23 mouse cellular contexts compared by ENCODE assay signal in the genomic region with DNA sequence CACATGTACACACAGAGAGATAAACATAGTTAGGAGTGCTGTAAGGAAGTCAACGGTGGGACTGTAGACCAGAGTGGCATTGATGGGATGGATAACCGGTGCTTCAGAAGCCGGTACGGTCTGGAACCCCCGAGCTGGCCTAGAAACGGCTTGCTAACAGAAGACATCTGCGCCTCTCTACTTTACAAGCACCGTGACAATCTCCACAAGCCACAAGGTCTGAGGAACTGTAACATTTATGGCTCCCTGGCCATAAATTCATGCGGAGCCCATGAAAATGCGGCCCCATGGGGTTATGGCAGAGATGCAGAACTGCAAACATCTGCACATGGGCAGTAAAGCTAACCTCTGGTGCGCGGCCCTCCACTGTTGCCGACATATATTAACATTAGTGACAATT.
DNase-seq lines count a peak whose midpoint lies in the region; ATAC-seq and TF ChIP-seq lines count a peak whose summit lies in the region.
"Had no signal": no experiment of that assay in that cellular context is flagged by ENCODE, and none has a peak within 500 bp of the region (broad histone marks: within the 10 kb centered on the region; RNA-seq: fewer than 3 reads in every experiment).

No protein-coding gene starts in this region.

- no peak for ATAC-seq in intestine, embryonic 14.5 days (replicated peaks; ENCODE audit: low FRiP score, low TSS enrichment, low read depth)
- ATAC-seq in intestine, embryonic 16.5 days = no peak
- no peak for ATAC-seq in neural tube, embryonic 15.5 days (ENCODE audit: low FRiP score)
- peak; percentile 60; the same call in 1 of the 2 replicates for ATAC-seq in limb, embryonic 14.5 days (ENCODE audit: low FRiP score, low read depth)
- ATAC-seq in liver, embryonic 12.5 days = no peak
- ATAC-seq: forebrain, postnatal 0 days had no signal

- H3K4me3 ChIP-seq in intestine, embryonic 14.5 days (ENCODE audit: low read depth, low read length) = no peak overlapping the region
- no peak overlapping the region for H3K4me3 ChIP-seq in intestine, embryonic 16.5 days (ENCODE audit: low read length)
- H3K4me3 ChIP-seq in neural tube, embryonic 15.5 days (replicated peaks) = no peak overlapping the region
- no peak overlapping the region for H3K4me3 ChIP-seq in limb, embryonic 14.5 days (replicated peaks; ENCODE audit: low read length)
- H3K4me3 ChIP-seq in heart, embryonic 10.5 days = no peak overlapping the region
- H3K4me3 ChIP-seq in liver, embryonic 12.5 days = no peak overlapping the region
- H3K4me3 ChIP-seq: heart, embryonic 13.5 days; hindbrain, embryonic 12.5 days; kidney, embryonic 15.5 days; layer of hippocampus, adult 2 months; midbrain, embryonic 12.5 days; stomach, embryonic 15.5 days had no signal

- no peaks in the 10 kb centered on the region for H3K36me3 ChIP-seq in intestine, embryonic 14.5 days (ENCODE audit: control insufficient read depth, insufficient read depth, low read length)
- no peaks in the 10 kb centered on the region for H3K36me3 ChIP-seq in intestine, embryonic 16.5 days (ENCODE audit: control insufficient read depth, insufficient read depth, low read length)
- no peaks in the 10 kb centered on the region for H3K36me3 ChIP-seq in neural tube, embryonic 15.5 days
- H3K36me3 ChIP-seq in limb, embryonic 14.5 days (ENCODE audit: control insufficient read depth, insufficient read depth, low read length) = no peaks in the 10 kb centered on the region
- H3K36me3 ChIP-seq in heart, embryonic 10.5 days = no peaks in the 10 kb centered on the region
- H3K36me3 ChIP-seq in liver, embryonic 12.5 days = no peaks in the 10 kb centered on the region
- H3K36me3 ChIP-seq: heart, embryonic 13.5 days; hindbrain, embryonic 12.5 days; kidney, embryonic 15.5 days; midbrain, embryonic 12.5 days; stomach, embryonic 15.5 days had no signal

- H3K27me3 ChIP-seq in intestine, embryonic 14.5 days (replicated peaks; ENCODE audit: control insufficient read depth, insufficient read depth, low read length) = no peaks in the 10 kb centered on the region
- no peaks in the 10 kb centered on the region for H3K27me3 ChIP-seq in intestine, embryonic 16.5 days (replicated peaks; ENCODE audit: control insufficient read depth, insufficient read depth, low read length)
- H3K27me3 ChIP-seq in neural tube, embryonic 15.5 days (replicated peaks) = no peaks in the 10 kb centered on the region
- H3K27me3 ChIP-seq in limb, embryonic 14.5 days (ENCODE audit: control insufficient read depth, insufficient read depth, low read length) = no peaks in the 10 kb centered on the region
- no peaks in the 10 kb centered on the region for H3K27me3 ChIP-seq in heart, embryonic 10.5 days (ENCODE audit: insufficient read depth, poor library complexity, severe bottlenecking)
- H3K27me3 ChIP-seq in liver, embryonic 12.5 days (replicated peaks) = no peaks in the 10 kb centered on the region
- H3K27me3 ChIP-seq: heart, embryonic 13.5 days; hindbrain, embryonic 12.5 days; kidney, embryonic 15.5 days; midbrain, embryonic 12.5 days; stomach, embryonic 15.5 days had no signal

- no peaks in the 10 kb centered on the region for H3K9me3 ChIP-seq in intestine, embryonic 14.5 days (ENCODE audit: control insufficient read depth, low read length)
- no peaks in the 10 kb centered on the region for H3K9me3 ChIP-seq in intestine, embryonic 16.5 days (ENCODE audit: control insufficient read depth, low read length)
- H3K9me3 ChIP-seq in neural tube, embryonic 15.5 days (replicated peaks) = no peaks in the 10 kb centered on the region
- no peaks in the 10 kb centered on the region for H3K9me3 ChIP-seq in limb, embryonic 14.5 days (ENCODE audit: control insufficient read depth, low read length)
- no peaks in the 10 kb centered on the region for H3K9me3 ChIP-seq in heart, embryonic 10.5 days
- H3K9me3 ChIP-seq in liver, embryonic 12.5 days (replicated peaks) = no peaks in the 10 kb centered on the region
- H3K9me3 ChIP-seq: heart, embryonic 13.5 days; hindbrain, embryonic 12.5 days; kidney, embryonic 15.5 days; midbrain, embryonic 12.5 days; stomach, embryonic 15.5 days had no signal

- DNase-seq in intestine, embryonic 14.5 days (ENCODE audit: low spot score) = peak; percentile 61
- peak; percentile 24 for DNase-seq in neural tube, embryonic 10.5 days (ENCODE audit: extremely low spot score, low spot score)
- DNase-seq in limb, embryonic 14.5 days (ENCODE audit: low spot score) = peak; percentile 60
- DNase-seq in heart, embryonic 10.5 days (ENCODE audit: low spot score) = no peak
- no peak for DNase-seq in cerebellum, postnatal 10 days
- DNase-seq: adrenal gland, postnatal 25 days; cerebellum, adult 9-10 months; forebrain, postnatal 0 days; gastrocnemius, postnatal 25 days; heart, adult 18-20 months; liver; lung, postnatal 10 days; thymus, adult 18-20 months; thymus, postnatal 36 days had no signal

- TF ChIP-seq POLR2A in limb, embryonic 14.5 days (IDR thresholded peaks at IDR 0.05; ENCODE audit: borderline replicate concordance, extremely low read depth, insufficient read depth, insufficient read length) = no peak

- H3K4me1 ChIP-seq in intestine, embryonic 14.5 days (replicated peaks; ENCODE audit: control insufficient read depth, insufficient read depth, low read length) = no peaks in the 10 kb centered on the region; the same call in 1 of the 2 replicates
- H3K4me1 ChIP-seq in intestine, embryonic 16.5 days (ENCODE audit: control insufficient read depth, insufficient read depth, low read length) = no peaks in the 10 kb centered on the region
- H3K4me1 ChIP-seq in neural tube, embryonic 15.5 days = peaks cover 21% of the 10 kb centered on the region
- H3K4me1 ChIP-seq in limb, embryonic 14.5 days (ENCODE audit: control insufficient read depth, insufficient read depth, low read length) = peaks cover 34% of the 10 kb centered on the region
- peaks cover 8% of the 10 kb centered on the region; the same call in 1 of the 2 replicates for H3K4me1 ChIP-seq in heart, embryonic 10.5 days
- no peaks in the 10 kb centered on the region for H3K4me1 ChIP-seq in liver, embryonic 12.5 days
- H3K4me1 ChIP-seq: midbrain, embryonic 12.5 days; stomach, embryonic 15.5 days had no signal

- 60% methylated on average over 13 of the region's 13 CpGs for WGBS in intestine, embryonic 14.5 days
- 66% methylated on average over 13 of the region's 13 CpGs for WGBS in intestine, embryonic 16.5 days
- WGBS in neural tube, embryonic 15.5 days = 23% methylated on average over 13 of the region's 13 CpGs
- WGBS in limb, embryonic 14.5 days = 15% methylated on average over 13 of the region's 13 CpGs
- 89% methylated on average over 13 of the region's 13 CpGs for WGBS in heart, embryonic 10.5 days
- WGBS in liver, embryonic 12.5 days (ENCODE audit: insufficient replicate concordance) = 76% methylated on average over 13 of the region's 13 CpGs

- H3K4me2 ChIP-seq in intestine, embryonic 14.5 days (ENCODE audit: low read length) = no peak overlapping the region
- H3K4me2 ChIP-seq in intestine, embryonic 16.5 days (ENCODE audit: low read depth, low read length) = no peak overlapping the region
- H3K4me2 ChIP-seq in neural tube, embryonic 15.5 days = no peak overlapping the region
- no peak overlapping the region for H3K4me2 ChIP-seq in limb, embryonic 14.5 days (replicated peaks; ENCODE audit: low read depth, low read length, severe bottlenecking)
- no peak overlapping the region for H3K4me2 ChIP-seq in liver, embryonic 12.5 days
- H3K4me2 ChIP-seq: heart, embryonic 13.5 days; hindbrain, embryonic 12.5 days; kidney, embryonic 15.5 days; midbrain, embryonic 12.5 days; stomach, embryonic 15.5 days had no signal

- no peak overlapping the region for H3K9ac ChIP-seq in intestine, embryonic 14.5 days (ENCODE audit: low read length)
- no peak overlapping the region for H3K9ac ChIP-seq in intestine, embryonic 16.5 days (ENCODE audit: low read depth, low read length)
- H3K9ac ChIP-seq in neural tube, embryonic 15.5 days (replicated peaks) = no peak overlapping the region
- no peak overlapping the region for H3K9ac ChIP-seq in limb, embryonic 14.5 days (ENCODE audit: low read depth, low read length, severe bottlenecking)
- H3K9ac ChIP-seq in liver, embryonic 12.5 days = no peak overlapping the region
- H3K9ac ChIP-seq: forebrain, postnatal 0 days; heart, embryonic 13.5 days; hindbrain, embryonic 12.5 days; kidney, embryonic 15.5 days; midbrain, embryonic 12.5 days; stomach, embryonic 15.5 days had no signal

- no peak overlapping the region for H3K27ac ChIP-seq in intestine, embryonic 14.5 days (ENCODE audit: low read depth)
- no peak overlapping the region for H3K27ac ChIP-seq in intestine, embryonic 16.5 days (ENCODE audit: low read length)
- H3K27ac ChIP-seq in neural tube, embryonic 15.5 days (replicated peaks) = no peak overlapping the region
- no peak overlapping the region for H3K27ac ChIP-seq in limb, embryonic 14.5 days (replicated peaks; ENCODE audit: low read depth, low read length)
- H3K27ac ChIP-seq in heart, embryonic 10.5 days = no peak overlapping the region
- H3K27ac ChIP-seq in liver, embryonic 12.5 days = no peak overlapping the region
- H3K27ac ChIP-seq: heart, embryonic 13.5 days; hindbrain, embryonic 12.5 days; kidney, embryonic 15.5 days; layer of hippocampus, adult 2 months; midbrain, embryonic 12.5 days; stomach, embryonic 15.5 days had no signal

Comparison
In these comparisons a context has a peak if more than half of its experiments do, and no peak if none do; other contexts are left out.
1. DNase-seq: peak in intestine, embryonic 14.5 days (single experiment), neural tube, embryonic 10.5 days (single experiment) and limb, embryonic 14.5 days (single experiment); none in heart, embryonic 10.5 days (single experiment) and cerebellum, postnatal 10 days (0 of 2).